Mouse (Mus musculus): ENCODE results near the gene Pdzd8.

The Pdzd8 gene

GRCm38 (mm10) chr19:59273190-59273589 lies 72.4 kb downstream of the Pdzd8 start:
- Histone ChIP-seq H3K36me3 (ENCODE audit: control insufficient read depth, insufficient read depth, low read length, poor library complexity, severe bottlenecking) (no peaks in the 10 kb centered on the region), H3K27me3 (ENCODE audit: control insufficient read depth, insufficient read depth, low read length, poor library complexity, severe bottlenecking) (no peaks in the 10 kb centered on the region)
- no peak for DNase-seq (ENCODE audit: low read depth, low spot score)

GRCm38 (mm10) chr19:59267417-59267963 lies 78.1 kb downstream of the Pdzd8 start:
- H3K27me3 ChIP-seq (ENCODE audit: control insufficient read depth, insufficient read depth, low read length, poor library complexity, severe bottlenecking) = no peaks in the 10 kb centered on the region
- H3K36me3 ChIP-seq (ENCODE audit: control insufficient read depth, insufficient read depth, low read length, poor library complexity, severe bottlenecking) = no peaks in the 10 kb centered on the region
- DNase-seq (ENCODE audit: low read depth, low spot score) = no peak

GRCm38 (mm10) chr19:59265907-59266306 lies 79.7 kb downstream of the Pdzd8 start:
- DNase-seq (ENCODE audit: low read depth, low spot score) = no peak
- Histone ChIP-seq H3K36me3 (ENCODE audit: control insufficient read depth, insufficient read depth, low read length, poor library complexity, severe bottlenecking) (no peaks in the 10 kb centered on the region), H3K27me3 (ENCODE audit: control insufficient read depth, insufficient read depth, low read length, poor library complexity, severe bottlenecking) (no peaks in the 10 kb centered on the region)

- Histone ChIP-seq H3K36me3 (ENCODE audit: control insufficient read depth, insufficient read depth, low read length, poor library complexity, severe bottlenecking) (no peaks in the 10 kb centered on the region), H3K27me3 (ENCODE audit: control insufficient read depth, insufficient read depth, low read length, poor library complexity, severe bottlenecking) (no peaks in the 10 kb centered on the region)
- DNase-seq (ENCODE audit: low read depth, low spot score) = no peak
Observed at GRCm38 (mm10) chr19:59264838-59265532, 80.6 kb downstream of the Pdzd8 start.

GRCm38 (mm10) chr19:59263171-59263570 lies 82.4 kb downstream of the Pdzd8 start:
- Histone ChIP-seq H3K36me3 (ENCODE audit: control insufficient read depth, insufficient read depth, low read length, poor library complexity, severe bottlenecking) (no peaks in the 10 kb centered on the region), H3K27me3 (ENCODE audit: control insufficient read depth, insufficient read depth, low read length, poor library complexity, severe bottlenecking) (no peaks in the 10 kb centered on the region)
- no peak for DNase-seq (ENCODE audit: low read depth, low spot score)

- DNase-seq (ENCODE audit: low read depth, low spot score) = no peak
- H3K36me3 ChIP-seq (ENCODE audit: control insufficient read depth, insufficient read depth, low read length, poor library complexity, severe bottlenecking) = no peaks in the 10 kb centered on the region
- no peaks in the 10 kb centered on the region for H3K27me3 ChIP-seq (ENCODE audit: control insufficient read depth, insufficient read depth, low read length, poor library complexity, severe bottlenecking)
Observed at GRCm38 (mm10) chr19:59261604-59262003, 84.0 kb downstream of the Pdzd8 start.

- no peaks in the 10 kb centered on the region for H3K27me3 ChIP-seq (ENCODE audit: control insufficient read depth, insufficient read depth, low read length, poor library complexity, severe bottlenecking)
- no peak for DNase-seq (ENCODE audit: low read depth, low spot score)
- no peaks in the 10 kb centered on the region for H3K36me3 ChIP-seq (ENCODE audit: control insufficient read depth, insufficient read depth, low read length, poor library complexity, severe bottlenecking)
Observed at GRCm38 (mm10) chr19:59260718-59261442, 84.7 kb downstream of the Pdzd8 start, which contains the start of gene Slc18a2. TSS of gene Slc18a2 (plus strand) at chr19:59260896.

- DNase-seq (ENCODE audit: low read depth, low spot score) = no peak
- no peaks in the 10 kb centered on the region for H3K36me3 ChIP-seq (ENCODE audit: control insufficient read depth, insufficient read depth, low read length, poor library complexity, severe bottlenecking)
- no peaks in the 10 kb centered on the region for H3K27me3 ChIP-seq (ENCODE audit: control insufficient read depth, insufficient read depth, low read length, poor library complexity, severe bottlenecking)
Observed at GRCm38 (mm10) chr19:59259633-59260032, 85.9 kb downstream of the Pdzd8 start.

- no peak for DNase-seq (ENCODE audit: low read depth, low spot score)
- Histone ChIP-seq H3K27me3 (ENCODE audit: control insufficient read depth, insufficient read depth, low read length, poor library complexity, severe bottlenecking) (no peaks in the 10 kb centered on the region), H3K36me3 (ENCODE audit: control insufficient read depth, insufficient read depth, low read length, poor library complexity, severe bottlenecking) (no peaks in the 10 kb centered on the region)
Observed at GRCm38 (mm10) chr19:59252651-59253050, 92.9 kb downstream of the Pdzd8 start.

GRCm38 (mm10) chr19:59248553-59249286 lies 96.9 kb downstream of the Pdzd8 start:
- H3K27me3 ChIP-seq (ENCODE audit: control insufficient read depth, insufficient read depth, low read length, poor library complexity, severe bottlenecking) = no peaks in the 10 kb centered on the region
- no peak for DNase-seq (ENCODE audit: low read depth, low spot score)
- no peaks in the 10 kb centered on the region for H3K36me3 ChIP-seq (ENCODE audit: control insufficient read depth, insufficient read depth, low read length, poor library complexity, severe bottlenecking)

GRCm38 (mm10) chr19:59248144-59248543 lies 97.4 kb downstream of the Pdzd8 start:
- DNase-seq (ENCODE audit: low read depth, low spot score) = no peak
- Histone ChIP-seq H3K36me3 (ENCODE audit: control insufficient read depth, insufficient read depth, low read length, poor library complexity, severe bottlenecking) (no peaks in the 10 kb centered on the region), H3K27me3 (ENCODE audit: control insufficient read depth, insufficient read depth, low read length, poor library complexity, severe bottlenecking) (no peaks in the 10 kb centered on the region)
